Mouse (Mus musculus): ENCODE measurements around the gene Sln. TPM values are rescaled to one million over a fixed set of nuclear protein-coding genes. Genes with fewer than 3 reads are reported as not detected.

Sln gene
- polyA plus RNA-seq, 1 experiment, result not detected

Other genes with a start within 250 kb of the Sln start
- 64.8 and 66.3 TPM in 2 replicates for gene Acat1, start 239.8 kb upstream of the Sln start, polyA plus RNA-seq (2012; rRNA removed)
- 13.6 and 15.7 TPM in 2 replicates for gene Cul5, start 180.2 kb upstream of the Sln start, polyA plus RNA-seq (2012; rRNA removed)
- gene Rab39, start 143.9 kb upstream of the Sln start, polyA plus RNA-seq (2012; rRNA removed), result 0.36 and 0.37 TPM in 2 replicates
- gene Slc35f2, start 78.6 kb upstream of the Sln start, polyA plus RNA-seq (2012; rRNA removed), result 6.5 and 7.0 TPM in 2 replicates
- 0.04 and 0.12 TPM in 2 replicates for gene Elmod1, start 125.1 kb downstream of the Sln start, polyA plus RNA-seq (2012; rRNA removed)
- gene Tnfaip8l3, start 218.2 kb downstream of the Sln start, polyA plus RNA-seq (2012; rRNA removed), result 1.9 and 2.1 TPM in 2 replicates

Data from urinary bladder, adult 2 months (tissue).